Mouse (Mus musculus): ENCODE data around the gene Atxn7l3.

The Atxn7l3 gene

GRCm38 (mm10) chr11:102320686-102321005 is 24.2 kb upstream of the Atxn7l3 start:
- in situ Hi-C loops (cut with MboI; ENCODE audit: low pct_unique_long_range_greater_than_20kb in 1 of 2, low sequenced_read_pairs in 2 of 2, unreplicated experiment in 1 of 2) = loop anchor here in 1 of 2 experiments (5.0 kb wide), 1 partner anchor 87 kb away; the partner anchor contains the start of gene Slc25a39

- in situ Hi-C loops (cut with MboI; ENCODE audit: low pct_unique_long_range_greater_than_20kb in 1 of 2, low sequenced_read_pairs in 2 of 2, unreplicated experiment in 1 of 2) = loop anchor here in 1 of 2 experiments (5.0 kb wide), 1 partner anchor 87 kb away; the partner anchor contains the start of gene Slc25a39
Observed at GRCm38 (mm10) chr11:102319941-102320685, 23.7 kb upstream of the Atxn7l3 start.

GRCm38 (mm10) chr11:102319410-102319792 is 23.0 kb upstream of the Atxn7l3 start, which contains the start of gene Ubtf:
Gene Ubtf, minus strand, starts transcription at chr11:102319742.
- in situ Hi-C loops (cut with MboI; ENCODE audit: low pct_unique_long_range_greater_than_20kb in 1 of 2, low sequenced_read_pairs in 2 of 2, unreplicated experiment in 1 of 2) = no loop called here

GRCm38 (mm10) chr11:102318576-102319409 is 22.4 kb upstream of the Atxn7l3 start:
- in situ Hi-C loops (cut with MboI; ENCODE audit: low pct_unique_long_range_greater_than_20kb in 1 of 2, low sequenced_read_pairs in 2 of 2, unreplicated experiment in 1 of 2) = no loop called here

GRCm38 (mm10) chr11:102317901-102318575 is 21.6 kb upstream of the Atxn7l3 start:
- in situ Hi-C loops (cut with MboI; ENCODE audit: low pct_unique_long_range_greater_than_20kb in 1 of 2, low sequenced_read_pairs in 2 of 2, unreplicated experiment in 1 of 2) = no loop called here

GRCm38 (mm10) chr11:102317298-102317900 is 21.0 kb upstream of the Atxn7l3 start:
- in situ Hi-C loops (cut with MboI; ENCODE audit: low pct_unique_long_range_greater_than_20kb in 1 of 2, low sequenced_read_pairs in 2 of 2, unreplicated experiment in 1 of 2) = no loop called here

- in situ Hi-C loops (cut with MboI; ENCODE audit: low pct_unique_long_range_greater_than_20kb in 1 of 2, low sequenced_read_pairs in 2 of 2, unreplicated experiment in 1 of 2) = no loop called here
Observed at GRCm38 (mm10) chr11:102316572-102317297, 20.3 kb upstream of the Atxn7l3 start.

- in situ Hi-C loops (cut with MboI; ENCODE audit: low pct_unique_long_range_greater_than_20kb in 1 of 2, low sequenced_read_pairs in 2 of 2, unreplicated experiment in 1 of 2) = no loop called here
Observed at GRCm38 (mm10) chr11:102315690-102316571, 19.5 kb upstream of the Atxn7l3 start.

GRCm38 (mm10) chr11:102314321-102314720 is 17.9 kb upstream of the Atxn7l3 start:
- in situ Hi-C loops (cut with MboI; ENCODE audit: low pct_unique_long_range_greater_than_20kb in 1 of 2, low sequenced_read_pairs in 2 of 2, unreplicated experiment in 1 of 2) = no loop called here

GRCm38 (mm10) chr11:102312586-102312985 is 16.2 kb upstream of the Atxn7l3 start:
- in situ Hi-C loops (cut with MboI; ENCODE audit: low pct_unique_long_range_greater_than_20kb in 1 of 2, low sequenced_read_pairs in 2 of 2, unreplicated experiment in 1 of 2) = no loop called here

GRCm38 (mm10) chr11:102311966-102312365 is 15.5 kb upstream of the Atxn7l3 start:
- in situ Hi-C loops (cut with MboI; ENCODE audit: low pct_unique_long_range_greater_than_20kb in 1 of 2, low sequenced_read_pairs in 2 of 2, unreplicated experiment in 1 of 2) = no loop called here

GRCm38 (mm10) chr11:102310768-102311695 is 14.6 kb upstream of the Atxn7l3 start:
- in situ Hi-C loops (cut with MboI; ENCODE audit: low pct_unique_long_range_greater_than_20kb in 1 of 2, low sequenced_read_pairs in 2 of 2, unreplicated experiment in 1 of 2) = no loop called here

- in situ Hi-C loops (cut with MboI; ENCODE audit: low pct_unique_long_range_greater_than_20kb in 1 of 2, low sequenced_read_pairs in 2 of 2, unreplicated experiment in 1 of 2) = no loop called here
Observed at GRCm38 (mm10) chr11:102309821-102310617, 13.6 kb upstream of the Atxn7l3 start.

GRCm38 (mm10) chr11:102308979-102309378 is 12.5 kb upstream of the Atxn7l3 start:
- in situ Hi-C loops (cut with MboI; ENCODE audit: low pct_unique_long_range_greater_than_20kb in 1 of 2, low sequenced_read_pairs in 2 of 2, unreplicated experiment in 1 of 2) = no loop called here

- in situ Hi-C loops (cut with MboI; ENCODE audit: low pct_unique_long_range_greater_than_20kb in 1 of 2, low sequenced_read_pairs in 2 of 2, unreplicated experiment in 1 of 2) = no loop called here
Observed at GRCm38 (mm10) chr11:102308104-102308503, 11.7 kb upstream of the Atxn7l3 start.
